Mouse (Mus musculus): ENCODE data around the gene Defb20. TPM values are rescaled to one million over a fixed set of nuclear protein-coding genes. Genes with fewer than 3 reads are reported as not detected.

Defb20 gene
- total RNA-seq, 2 experiments from 2014 or later = not detected

DNA sequence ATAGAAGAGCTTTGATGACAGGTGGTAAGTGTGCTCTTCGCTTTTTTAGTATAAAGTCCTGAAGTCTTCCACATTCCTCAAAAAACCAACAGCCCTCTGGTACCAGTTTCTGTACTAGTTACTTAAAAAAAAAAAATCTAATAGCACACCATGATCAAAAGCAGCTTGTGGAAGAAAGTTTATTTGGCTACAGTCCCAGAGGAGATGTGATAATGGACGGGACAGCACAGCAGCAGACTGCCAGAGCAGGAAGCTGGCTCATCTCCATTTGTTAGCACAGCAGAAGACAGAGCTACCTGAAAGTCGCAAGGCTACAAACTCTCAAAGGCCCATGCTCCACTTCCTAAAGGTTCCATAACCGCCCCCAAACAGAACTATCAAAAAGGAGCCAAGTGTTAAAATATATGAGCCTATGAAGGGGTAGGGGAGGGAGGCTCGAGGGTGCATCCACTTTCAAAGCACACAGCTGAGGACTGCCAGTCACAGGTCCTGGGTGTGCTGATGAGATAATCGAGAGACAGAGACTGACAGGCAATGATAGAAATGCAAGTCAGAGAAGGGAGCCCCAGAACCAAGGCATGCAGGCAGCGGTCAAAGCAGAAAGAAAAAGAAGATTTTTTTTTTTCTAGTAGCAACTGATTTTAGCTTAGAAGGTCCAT, 23.5 kb downstream of the Defb20 start:
- DNase-seq = no peak

DNA sequence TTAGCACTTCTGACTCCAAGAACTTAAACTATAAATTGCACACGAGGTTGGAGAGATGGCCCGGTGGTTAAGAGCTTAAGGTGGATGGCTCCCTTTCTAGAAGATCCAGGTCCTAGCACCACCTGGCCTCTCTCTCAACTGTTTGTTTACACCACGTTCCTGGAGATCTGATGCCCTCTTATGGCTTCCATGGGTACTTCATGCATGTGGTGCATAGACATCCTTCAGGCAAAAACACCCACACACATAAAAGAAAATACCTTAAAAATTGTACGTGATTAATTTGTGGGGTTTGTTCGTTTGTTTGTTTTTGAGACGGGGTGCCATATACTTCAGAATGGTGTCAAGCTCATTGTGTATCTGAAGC, 24.0 kb downstream of the Defb20 start:
- DNase-seq = no peak

DNA sequence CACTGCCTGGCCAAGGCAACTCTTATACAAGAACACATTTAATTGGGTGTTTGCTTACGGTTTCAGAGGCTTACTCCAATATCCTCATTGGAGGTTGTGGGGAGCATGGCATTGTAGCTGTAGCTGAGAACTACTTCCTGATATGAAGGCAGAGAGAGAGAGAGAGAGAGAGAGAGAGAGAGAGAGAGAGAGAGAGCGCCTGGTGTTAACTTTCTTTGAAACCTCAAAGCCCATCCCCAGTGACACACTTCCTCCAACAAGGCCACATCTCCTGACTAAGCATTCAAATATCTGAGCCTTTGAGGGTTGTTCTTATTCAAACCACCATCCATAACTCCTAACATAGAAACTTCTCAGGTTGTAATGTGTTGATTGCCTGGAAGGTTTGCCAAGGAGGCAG, 27.1 kb downstream of the Defb20 start:
- DNase-seq = no peak

DNA sequence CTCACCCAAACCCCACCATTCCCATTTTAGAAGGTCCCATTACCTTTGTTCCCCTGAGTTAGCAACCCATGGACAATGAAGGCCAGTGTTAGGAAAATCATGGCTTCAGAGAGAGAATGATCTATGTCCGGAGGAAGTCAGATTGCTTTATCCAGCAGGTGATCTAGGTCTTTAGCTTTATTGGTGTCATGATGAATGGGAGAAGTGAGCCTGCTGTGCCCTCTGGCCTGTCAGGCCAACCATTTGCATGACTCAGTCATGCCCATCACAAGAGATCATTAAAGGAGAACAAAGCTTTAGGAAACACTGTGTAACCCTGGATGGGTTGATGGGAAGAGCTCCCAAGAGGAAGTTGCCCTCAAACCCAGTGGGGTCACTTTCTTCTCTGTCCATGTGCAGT, 34.7 kb downstream of the Defb20 start, which contains the start of gene Defb26:
Gene Defb26, minus strand, starts transcription at position 101 of the 400 bp plus-strand sequence.
- no peak for DNase-seq

DNA sequence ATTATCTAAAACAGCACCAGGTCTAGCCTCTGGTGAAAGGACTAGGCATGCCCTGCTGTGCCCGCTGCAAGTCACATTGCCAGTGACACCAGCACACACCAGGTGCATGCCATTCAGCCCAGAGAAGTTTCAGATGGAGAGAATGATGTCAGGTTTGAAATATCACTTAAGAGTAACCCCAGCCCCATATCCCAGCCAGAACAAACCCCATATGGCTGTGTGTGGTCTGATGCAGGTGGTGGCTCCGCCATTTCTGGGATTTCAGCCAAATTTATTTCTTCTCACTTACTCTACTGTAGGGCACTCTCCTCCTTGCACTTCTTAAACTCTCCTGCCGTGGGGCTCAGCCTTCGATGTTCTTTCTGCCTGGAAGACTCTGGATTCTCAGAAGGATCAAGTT, 39.2 kb downstream of the Defb20 start:
- DNase-seq = no peak

DNA sequence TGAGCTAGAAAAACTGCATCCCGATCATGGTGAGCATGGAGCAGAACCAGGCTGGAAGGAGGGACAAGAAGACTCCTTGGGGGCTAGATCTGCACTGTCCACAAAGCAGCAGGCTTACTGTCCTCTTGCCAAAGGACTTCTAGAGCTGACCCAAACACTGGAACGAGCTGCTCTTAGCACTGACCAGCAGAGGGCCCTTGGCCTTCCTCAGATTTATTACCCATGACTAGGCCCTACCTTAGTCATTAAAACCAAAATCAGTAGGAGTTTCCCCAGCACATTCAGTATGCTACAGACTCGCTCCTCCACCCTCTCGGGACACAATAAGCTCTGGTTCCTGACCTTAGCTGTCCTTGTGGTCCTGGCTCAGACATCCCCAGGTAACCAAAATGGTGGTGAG, 41.1 kb downstream of the Defb20 start, which contains the start of gene Defb28:
Gene Defb28, plus strand, starts transcription at position 275 of the 400 bp plus-strand sequence.
- no peak for DNase-seq

Other genes starting within 250 kb of the Defb20 start
- gene Tbc1d20, start 183.2 kb upstream of the Defb20 start, total RNA-seq (2021) = 10 to 100 TPM; 51.6 to 51.7 TPM
- gene Rbck1, start 144.4 kb upstream of the Defb20 start, total RNA-seq (2021) = 100 to 1,000 TPM; 103 to 109 TPM
- gene Trib3, start 133.0 kb upstream of the Defb20 start, total RNA-seq (2021) = under 1 TPM; 0.37 to 0.73 TPM
- gene Nrsn2, start 100.4 kb upstream of the Defb20 start, total RNA-seq (2021) = 10 to 100 TPM; 67.2 to 85.4 TPM
- 10 to 100 TPM; 15.5 to 15.7 TPM for gene Sox12, start 79.0 kb upstream of the Defb20 start, total RNA-seq (2021)
- gene Zcchc3, start 62.0 kb upstream of the Defb20 start, total RNA-seq (2021) = 10 to 100 TPM in 1 of 2 experiments, 1 to 10 TPM in 1; 9.3 to 10.0 TPM
- gene 6820408C15Rik, start 61.5 kb upstream of the Defb20 start, total RNA-seq (2021) = 1 to 10 TPM; 2.5 to 2.6 TPM
- not detected for gene Defb23, start 12.4 kb upstream of the Defb20 start, total RNA-seq (2021)
- gene Defb22, start 13.1 kb downstream of the Defb20 start, total RNA-seq (2021) = not detected
- gene Defb26, start 34.6 kb downstream of the Defb20 start, total RNA-seq (2021) = not detected
- not detected for gene Defb28, start 41.2 kb downstream of the Defb20 start, total RNA-seq (2021)
- gene Defb29, start 63.0 kb downstream of the Defb20 start, total RNA-seq (2021) = not detected
- not detected for gene Gm17416, start 92.3 kb downstream of the Defb20 start, total RNA-seq (2021)
- not detected for gene Defb21, start 95.7 kb downstream of the Defb20 start, total RNA-seq (2021)
- gene Defb19, start 103.2 kb downstream of the Defb20 start, total RNA-seq (2021) = not detected
- not detected for gene Defb45, start 122.3 kb downstream of the Defb20 start, total RNA-seq (2021)
- not detected for gene Defb36, start 127.3 kb downstream of the Defb20 start, total RNA-seq (2021)
- not detected for gene Defb25, start 146.0 kb downstream of the Defb20 start, total RNA-seq (2021)
- gene Rem1, start 149.9 kb downstream of the Defb20 start, total RNA-seq (2021) = 1 to 10 TPM in 1 of 2 experiments, under 1 TPM in 1; 0.75 to 1.3 TPM
- 10 to 100 TPM; 77.3 to 77.5 TPM for gene H13, start 192.4 kb downstream of the Defb20 start, total RNA-seq (2021)
- 10 to 100 TPM; 19.7 to 22.9 TPM for gene Mcts2, start 210.0 kb downstream of the Defb20 start, total RNA-seq (2021)